Mouse (Mus musculus) bone marrow, adult 2 months (tissue): ENCODE measurements around the gene Cpne8.

Experiments used
- CTCF ChIP-seq: fragments of 200-500 bp; IDR thresholded peaks from 2 replicates; pipeline ENCODE4 v1.5.1; 2011; ENCODE audit warnings: low read length, control low read depth; ENCODE audit not compliant: control insufficient read depth, insufficient read depth
- POLR2A ChIP-seq: fragments of 200-500 bp; IDR thresholded peaks from 2 replicates; pipeline ENCODE4 v1.6.1; 2011; ENCODE audit warnings: low read depth, mild to moderate bottlenecking, control low read depth, low read length, borderline replicate concordance; ENCODE audit not compliant: control insufficient read depth

DNA sequence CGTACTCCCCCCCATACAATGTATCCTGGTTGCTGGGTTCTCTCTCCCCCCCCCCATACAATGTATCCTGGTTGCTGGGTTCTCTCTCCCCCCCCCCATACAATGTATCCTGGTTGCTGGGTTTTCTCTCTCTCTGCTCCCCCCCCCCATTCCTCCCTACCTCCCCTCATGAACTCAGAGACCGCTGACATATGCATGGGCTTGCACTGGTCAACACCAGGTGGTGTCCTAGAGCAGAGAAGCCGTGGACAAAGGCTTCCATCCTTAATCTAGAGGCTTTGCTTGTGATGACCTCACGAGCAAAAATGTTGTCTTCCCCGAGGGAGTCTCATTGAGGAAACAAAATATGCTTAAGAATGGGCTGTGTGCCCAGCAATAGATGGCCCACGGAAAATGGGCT is 187.7 kb downstream of the Cpne8 start:
- TF ChIP-seq POLR2A (no peak), CTCF (no peak)
